Mouse (Mus musculus) erythroblast, embryonic 14.5 days (primary cell): ENCODE data around the gene Cib4.

Experiments used
- GATA1 ChIP-seq: IDR thresholded peaks from 2 replicates; pipeline ENCODE4 v1.6.1; 2012; ENCODE audit warnings: low read length, inconsistent platforms, mixed read lengths
- TAL1 ChIP-seq: IDR thresholded peaks from 3 replicates; pipeline ENCODE4 v1.6.1; 2012; ENCODE audit warnings: low read length, inconsistent platforms, mixed read lengths

- TF ChIP-seq GATA1 = no peak
- no peak for TF ChIP-seq TAL1
These were observed 60.5 kb downstream of the Cib4 start for GRCm38 (mm10) chr5:30485136-30485535.
